Mouse (Mus musculus) stomach, embryonic 16.5 days (tissue): Measurements from ENCODE around the gene Adgrv1. TPM values are rescaled to one million over a fixed set of nuclear protein-coding genes. Genes with fewer than 3 reads are reported as not detected.
A peak's percentile ranks its signal among the peaks of the same experiment; 100 is the strongest.
"Not testable (repeated sequence)": the region's sequence is repeated elsewhere in the genome, so short reads cannot be mapped to it uniquely, and the experiment has no call there.

ENCODE experiments used
- ATAC-seq: fragments of 200-750 bp; cut with Nextera tagmentation; 2 replicates; pipeline ENCODE4 v1.8.0; 2017; ENCODE audit warnings: moderate number of reproducible peaks, moderate TSS enrichment; ENCODE audit not compliant: insufficient read depth, low FRiP score
- H3K27ac ChIP-seq: fragments of 300-500 bp; sonication (generic); 2 replicates; pipeline ENCODE4 v1.5.1; 2014; ENCODE audit warnings: low read length
- H3K27me3 ChIP-seq: fragments of 300-500 bp; sonication (generic); 2 replicates; pipeline ENCODE4 v1.6.1; 2014; ENCODE audit warnings: low read length, control low read depth, mixed read lengths; ENCODE audit not compliant: control insufficient read depth, insufficient read depth
- H3K36me3 ChIP-seq: fragments of 300-500 bp; sonication (generic); 2 replicates; pipeline ENCODE4 v1.6.1; 2014; ENCODE audit warnings: low read length; ENCODE audit not compliant: control insufficient read depth, insufficient read depth
- H3K4me1 ChIP-seq: fragments of 300-500 bp; sonication (generic); 2 replicates; pipeline ENCODE4 v1.6.1; 2014; ENCODE audit warnings: low read length, control low read depth, mixed read lengths; ENCODE audit not compliant: control insufficient read depth, insufficient read depth
- H3K4me2 ChIP-seq: fragments of 300-500 bp; sonication (generic); 2 replicates; pipeline ENCODE4 v1.6.1; 2014; ENCODE audit warnings: low read depth, low read length, mixed read lengths
- H3K4me3 ChIP-seq: fragments of 300-500 bp; sonication (generic); replicated peaks from 2 replicates; pipeline ENCODE4 v1.5.1; 2014; ENCODE audit warnings: mild to moderate bottlenecking, low read length
- H3K9ac ChIP-seq: fragments of 300-500 bp; sonication (generic); 2 replicates; pipeline ENCODE4 v1.6.1; 2014; ENCODE audit warnings: low read length
- H3K9me3 ChIP-seq: fragments of 300-500 bp; sonication (generic); replicated peaks from 2 replicates; pipeline ENCODE4 v1.6.1; 2016; ENCODE audit warnings: low read length, control low read depth; ENCODE audit not compliant: control insufficient read depth
- WGBS: fragments of 180-500 bp; shearing (Covaris S2); extraction: QIAGEN DNeasy Blood & Tissue Kit; methylation state at CpG from one replicate; pipeline ENCODE4 v1.1.7; 2014; 5-methylcytosine and 5-hydroxymethylcytosine counted together
- polyA plus RNA-seq: library from polyadenylated mRNA; unstranded; fragments of >200 nt; fragmentation: Nextera tagmentation; extraction: Ambion mirVana; gene quantifications from 2 replicates; pipeline ENCODE4 v1.2.1, GENCODE M21; 2015

The Adgrv1 gene
- polyA plus RNA-seq, 1 experiment from 2014 or later, result 1.1 TPM

DNA sequence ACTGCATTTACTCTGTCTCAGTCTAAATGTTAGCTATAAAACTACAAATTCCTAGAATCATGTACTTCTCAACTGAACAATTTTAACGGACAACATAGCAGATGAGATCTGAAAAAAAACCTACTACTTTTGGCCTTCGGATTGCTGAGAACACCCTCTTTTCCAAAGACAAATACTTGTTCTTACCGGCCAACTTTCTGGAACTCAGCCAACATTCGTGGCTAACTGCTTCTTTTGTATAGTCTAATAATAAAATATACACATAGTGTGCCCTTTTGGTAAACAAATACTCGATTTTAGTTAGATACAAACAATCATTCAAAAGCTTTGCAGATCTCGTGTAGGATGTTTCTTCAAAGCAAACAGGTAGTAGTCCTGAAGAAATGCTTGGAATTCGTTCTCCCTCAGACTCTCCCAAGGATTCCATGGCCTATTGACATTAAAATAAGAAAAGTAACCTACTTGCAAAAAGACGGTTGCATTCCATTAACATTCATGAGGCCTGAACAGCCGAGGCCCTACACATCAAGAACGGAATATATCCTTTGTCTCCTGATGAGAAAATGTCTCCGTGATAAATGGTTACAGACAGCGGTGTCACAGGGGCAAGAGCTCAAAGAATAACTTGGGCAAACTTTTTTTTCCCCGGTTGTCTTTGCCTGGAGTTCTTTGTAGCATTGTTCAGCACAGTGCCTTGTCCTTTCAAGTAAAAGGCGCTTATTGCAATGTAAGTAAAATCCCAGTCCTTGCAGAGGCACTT lies 23.3 kb upstream of the Adgrv1 start:
- Histone ChIP-seq H3K27ac (no peak overlapping the region), H3K4me3 (no peak overlapping the region), H3K9ac (no peak overlapping the region), H3K4me1 (peaks cover 10% of the 10 kb centered on the region), H3K27me3 (no peaks in the 10 kb centered on the region), H3K4me2 (peak overlapping the region; percentile 66), H3K9me3 (peaks cover 3% of the 10 kb centered on the region; the same call in 1 of the 2 replicates), H3K36me3 (no peaks in the 10 kb centered on the region)
- ATAC-seq, result no peak
- WGBS, result 21% methylated on average over 14 of the region's 14 CpGs

DNA sequence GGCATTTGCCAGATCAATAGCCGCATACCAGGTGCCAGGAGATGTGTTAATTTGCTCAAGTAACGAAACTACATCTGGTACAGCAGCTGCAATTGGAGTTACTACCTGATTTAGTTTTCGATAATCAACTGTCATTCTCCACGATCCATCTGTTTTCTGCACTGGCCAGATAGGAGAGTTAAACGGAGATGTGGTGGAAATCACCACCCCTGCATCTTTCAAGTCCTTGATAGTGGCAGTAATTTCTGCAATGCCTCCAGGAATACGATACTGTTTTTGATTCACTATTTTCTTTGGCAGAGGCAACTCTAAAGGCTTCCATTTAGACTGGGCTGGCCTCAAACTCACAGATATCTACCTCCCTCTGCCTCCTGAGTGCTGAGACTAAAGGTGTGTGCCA lies 17.4 kb upstream of the Adgrv1 start:
- not testable (repeated sequence) for H3K36me3 ChIP-seq, ATAC-seq, H3K9me3 ChIP-seq, H3K27me3 ChIP-seq, H3K4me2 ChIP-seq, H3K4me1 ChIP-seq, H3K27ac ChIP-seq, H3K9ac ChIP-seq, H3K4me3 ChIP-seq
- 65% methylated on average over 5 of the region's 6 CpGs for WGBS

DNA sequence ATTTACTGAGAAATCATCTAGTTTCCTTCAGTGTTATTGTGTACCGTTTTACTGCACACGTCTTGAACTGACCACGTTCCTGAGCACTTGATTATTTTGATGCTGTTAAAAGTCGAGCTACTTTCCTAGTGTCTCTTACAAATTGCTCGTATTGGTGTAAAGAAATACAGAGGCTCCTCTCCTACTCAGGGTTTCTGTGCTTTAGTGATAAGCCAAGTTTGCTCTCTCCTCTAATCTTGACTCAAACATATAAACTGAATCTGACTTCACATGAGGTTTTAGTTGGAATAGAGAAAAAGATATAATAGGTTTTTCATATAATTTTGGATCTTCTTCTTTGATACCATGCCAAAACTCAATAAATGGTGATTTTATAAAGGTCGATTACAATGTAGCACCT lies 13.4 kb upstream of the Adgrv1 start:
- ATAC-seq, result no peak
- Histone ChIP-seq H3K36me3 (no peaks in the 10 kb centered on the region), H3K9ac (no peak overlapping the region), H3K9me3 (no peaks in the 10 kb centered on the region), H3K27ac (no peak overlapping the region), H3K27me3 (no peaks in the 10 kb centered on the region), H3K4me3 (no peak overlapping the region), H3K4me2 (no peak overlapping the region), H3K4me1 (0 out of 2 replicates have a peak, but pooled peaks cover 3% of the 10 kb centered on the region)
- WGBS, result 74% methylated on average over 6 of the region's 6 CpGs

DNA sequence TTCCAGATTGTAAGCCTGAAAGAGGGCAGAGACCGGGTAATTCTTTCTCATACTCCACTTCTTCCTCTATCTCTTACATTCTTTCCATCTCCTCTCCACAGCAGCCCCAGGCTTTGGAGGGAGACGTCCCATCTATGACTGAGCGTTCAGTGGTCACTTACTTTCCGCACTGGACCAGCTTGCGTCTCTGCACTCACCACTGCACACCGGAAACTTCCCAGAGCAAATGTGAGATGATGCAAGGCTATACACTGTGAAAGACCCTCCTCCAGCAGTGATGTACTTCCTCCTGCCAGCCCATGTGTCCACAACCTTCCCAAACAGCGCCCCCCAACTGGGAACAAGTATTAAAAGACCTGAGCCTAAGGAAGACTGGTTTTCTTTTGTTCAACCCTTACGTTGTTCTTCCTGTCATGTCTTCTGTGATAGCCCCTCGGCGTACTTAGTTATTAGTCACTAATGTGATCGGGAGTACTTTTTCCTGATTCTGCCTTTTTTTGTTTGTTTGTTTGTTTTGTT lies 11.2 kb upstream of the Adgrv1 start:
- no peak overlapping the region for H3K9ac ChIP-seq
- H3K27ac ChIP-seq, result no peak overlapping the region
- H3K4me2 ChIP-seq, result no peak overlapping the region
- H3K9me3 ChIP-seq, result no peaks in the 10 kb centered on the region
- H3K27me3 ChIP-seq, result no peaks in the 10 kb centered on the region
- H3K4me3 ChIP-seq, result no peak overlapping the region
- ATAC-seq, result no peak
- H3K36me3 ChIP-seq, result no peaks in the 10 kb centered on the region
- H3K4me1 ChIP-seq, result 0 out of 2 replicates have a peak, but pooled peaks cover 4% of the 10 kb centered on the region
- 87% methylated on average over 11 of the region's 11 CpGs for WGBS

DNA sequence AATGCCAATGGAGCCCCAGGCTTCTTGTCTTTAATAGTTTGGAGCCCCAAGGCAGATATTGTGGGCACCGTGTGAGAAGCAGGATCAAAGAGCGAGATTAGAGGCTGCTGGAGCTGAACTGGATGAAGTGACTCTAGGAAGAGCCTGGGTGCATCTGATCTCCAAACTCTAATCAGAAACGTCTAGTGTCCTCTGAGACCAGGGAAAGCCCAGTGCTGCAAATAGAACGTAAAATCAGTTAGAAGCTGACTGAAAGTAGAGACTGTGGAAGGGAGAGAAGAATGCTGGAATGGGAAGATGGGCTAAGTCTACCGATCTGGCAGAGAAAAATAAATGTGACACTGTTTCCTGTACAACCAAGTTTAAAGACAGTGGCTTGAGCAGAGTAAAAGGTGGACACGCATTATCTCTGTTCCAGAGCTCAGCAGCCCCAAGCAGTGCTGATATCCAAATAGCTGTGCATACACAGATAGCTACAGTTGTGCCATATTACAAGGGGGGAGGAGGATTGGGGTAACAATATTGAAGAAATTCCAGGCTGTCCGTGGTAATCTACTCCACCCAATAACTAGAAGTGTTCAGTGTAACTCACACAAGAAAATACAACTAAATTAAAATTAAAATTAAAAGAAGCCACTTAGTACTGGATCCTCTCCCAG lies 9.7 kb upstream of the Adgrv1 start:
- H3K27ac ChIP-seq, result no peak overlapping the region
- no peaks in the 10 kb centered on the region; the same call in 1 of the 2 replicates for H3K27me3 ChIP-seq
- H3K9me3 ChIP-seq, result no peaks in the 10 kb centered on the region
- no peak overlapping the region for H3K4me3 ChIP-seq
- 0 out of 2 replicates have a peak, but pooled peaks cover 4% of the 10 kb centered on the region for H3K4me1 ChIP-seq
- H3K36me3 ChIP-seq, result no peaks in the 10 kb centered on the region
- WGBS, result 54% methylated on average over 7 of the region's 7 CpGs
- no peak; the same call in 1 of the 2 replicates for ATAC-seq
- no peak overlapping the region for H3K4me2 ChIP-seq
- no peak overlapping the region for H3K9ac ChIP-seq

DNA sequence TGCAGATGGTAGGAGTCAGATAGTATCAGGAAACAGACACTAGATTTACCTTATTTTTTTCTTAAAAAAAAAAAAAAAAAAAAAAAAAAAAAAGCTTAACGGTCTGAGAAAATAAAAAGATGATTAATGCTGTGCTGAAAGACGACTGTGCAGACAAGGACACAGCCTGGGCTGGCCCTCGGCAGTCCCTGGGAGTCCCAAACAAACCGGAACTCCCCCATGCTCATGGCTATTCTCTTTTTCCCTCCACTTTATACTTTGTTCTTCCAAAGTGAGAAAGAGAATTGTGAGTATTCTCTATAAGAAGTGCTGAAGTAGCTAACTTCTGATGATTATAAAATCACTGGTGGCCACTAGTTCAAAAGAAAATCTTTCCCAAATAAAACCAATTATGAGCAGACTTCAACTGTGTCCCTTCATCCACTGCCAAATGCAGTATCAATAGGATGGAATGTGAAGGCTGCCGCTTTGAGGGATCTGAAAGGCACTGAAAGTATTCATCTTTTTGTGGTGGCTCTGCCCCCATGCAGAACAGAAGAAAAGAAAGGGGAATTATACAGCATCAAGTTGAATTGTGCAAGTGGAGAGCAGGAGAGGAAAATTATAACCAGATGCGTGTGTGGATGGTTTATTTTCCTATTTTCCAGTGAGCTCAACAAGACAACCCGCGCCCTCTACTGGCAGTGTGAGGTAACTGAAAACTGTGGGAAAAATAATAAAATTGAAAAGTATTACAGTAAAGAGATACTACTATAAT lies 8.5 kb upstream of the Adgrv1 start:
- Histone ChIP-seq H3K9ac (no peak overlapping the region), H3K36me3 (no peaks in the 10 kb centered on the region), H3K4me1 (0 out of 2 replicates have a peak, but pooled peaks cover 4% of the 10 kb centered on the region), H3K4me2 (peak overlapping the region; percentile 36; the same call in 1 of the 2 replicates), H3K27ac (no peak overlapping the region), H3K4me3 (no peak overlapping the region), H3K27me3 (no peaks in the 10 kb centered on the region; the same call in 1 of the 2 replicates), H3K9me3 (no peaks in the 10 kb centered on the region)
- no peak for ATAC-seq
- WGBS, result 13% methylated on average over 8 of the region's 8 CpGs

GRCm38 (mm10) chr13:81640881-81641280 lies 7.9 kb upstream of the Adgrv1 start:
- H3K9me3 ChIP-seq, result no peaks in the 10 kb centered on the region
- 36% methylated on average over 6 of the region's 6 CpGs for WGBS
- H3K4me2 ChIP-seq, result no peak overlapping the region
- no peak overlapping the region for H3K4me3 ChIP-seq
- H3K9ac ChIP-seq, result no peak overlapping the region
- H3K36me3 ChIP-seq, result no peaks in the 10 kb centered on the region
- no peak overlapping the region for H3K27ac ChIP-seq
- H3K27me3 ChIP-seq, result no peaks in the 10 kb centered on the region; the same call in 1 of the 2 replicates
- ATAC-seq, result no peak
- H3K4me1 ChIP-seq, result 0 out of 2 replicates have a peak, but pooled peaks cover 4% of the 10 kb centered on the region

GRCm38 (mm10) chr13:81639624-81640023 lies 6.7 kb upstream of the Adgrv1 start:
- ATAC-seq, result no peak

More at GRCm38 (mm10) chr13:81639624-81640023, 6.7 kb upstream of the Adgrv1 start:
- no peak overlapping the region for H3K27ac ChIP-seq
- 0 out of 2 replicates have a peak, but pooled peaks cover 4% of the 10 kb centered on the region for H3K4me1 ChIP-seq
- no peaks in the 10 kb centered on the region; the same call in 1 of the 2 replicates for H3K27me3 ChIP-seq
- 36% methylated on average over 4 of the region's 4 CpGs for WGBS
- H3K36me3 ChIP-seq, result no peaks in the 10 kb centered on the region
- H3K4me2 ChIP-seq, result no peak overlapping the region
- H3K4me3 ChIP-seq, result no peak overlapping the region
- H3K9ac ChIP-seq, result no peak overlapping the region
- H3K9me3 ChIP-seq, result no peaks in the 10 kb centered on the region
